Mouse (Mus musculus) intestine, postnatal 0 days (tissue): ENCODE measurements around the gene Dnajb4. TPM values are rescaled to one million over a fixed set of nuclear protein-coding genes. Genes with fewer than 3 reads are reported as not detected.
A peak's percentile ranks its signal among the peaks of the same experiment; 100 is the strongest.

Experiments used
- ATAC-seq: fragments of 200-750 bp; cut with Nextera tagmentation; 2 replicates; pipeline ENCODE4 v1.8.0; 2017; ENCODE audit warnings: mild to moderate bottlenecking, moderate TSS enrichment, moderate library complexity
- H3K27ac ChIP-seq: fragments of 300-500 bp; sonication (generic); 2 replicates; pipeline ENCODE4 v1.5.1; 2014; ENCODE audit warnings: mild to moderate bottlenecking, low read depth, low read length, moderate library complexity
- H3K27me3 ChIP-seq: fragments of 300-500 bp; sonication (generic); replicated peaks from 2 replicates; pipeline ENCODE4 v1.6.1; 2014; ENCODE audit warnings: low read length, mixed read lengths; ENCODE audit not compliant: control insufficient read depth, insufficient read depth
- H3K36me3 ChIP-seq: fragments of 300-500 bp; sonication (generic); 2 replicates; pipeline ENCODE4 v1.6.1; 2014; ENCODE audit warnings: mild to moderate bottlenecking, moderate library complexity; ENCODE audit not compliant: control insufficient read depth, insufficient read depth
- H3K4me1 ChIP-seq: fragments of 300-500 bp; sonication (generic); replicated peaks from 2 replicates; pipeline ENCODE4 v1.6.1; 2014; ENCODE audit warnings: antibody characterized with exemption, low read length, mixed read lengths; ENCODE audit not compliant: control insufficient read depth, insufficient read depth
- H3K4me2 ChIP-seq: fragments of 300-500 bp; sonication (generic); replicated peaks from 2 replicates; pipeline ENCODE4 v1.6.1; 2014; ENCODE audit warnings: low read depth, mild to moderate bottlenecking, moderate library complexity
- H3K4me3 ChIP-seq: fragments of 300-500 bp; sonication (generic); 2 replicates; pipeline ENCODE4 v1.5.1; 2014; ENCODE audit warnings: low read depth, low read length
- H3K9ac ChIP-seq: fragments of 300-500 bp; sonication (generic); 2 replicates; pipeline ENCODE4 v1.6.1; 2014; ENCODE audit warnings: mild to moderate bottlenecking, low read depth, low read length
- H3K9me3 ChIP-seq: fragments of 300-500 bp; sonication (generic); 2 replicates; pipeline ENCODE4 v1.6.1; 2016; ENCODE audit warnings: mixed run types; ENCODE audit not compliant: control insufficient read depth
- CTCF ChIP-seq: sonication (generic); IDR thresholded peaks from 2 replicates; pipeline ENCODE4 v1.5.1; 2016; ENCODE audit warnings: low read depth, mild to moderate bottlenecking, control low read depth, antibody characterized with exemption, moderate library complexity
- WGBS: fragments of 180-500 bp; shearing (Covaris S2); extraction: QIAGEN DNeasy Blood & Tissue Kit; methylation state at CpG from one replicate; pipeline ENCODE4 v1.1.7; 2014; 5-methylcytosine and 5-hydroxymethylcytosine counted together
- polyA plus RNA-seq: library from polyadenylated mRNA; unstranded; fragments of >200 nt; fragmentation: Nextera tagmentation; extraction: Ambion mirVana; gene quantifications from 2 replicates; pipeline ENCODE4 v1.2.1, GENCODE M21; 2015

Dnajb4 gene
- polyA plus RNA-seq, 1 experiment from 2014 or later, result 17.9 TPM

DNA sequence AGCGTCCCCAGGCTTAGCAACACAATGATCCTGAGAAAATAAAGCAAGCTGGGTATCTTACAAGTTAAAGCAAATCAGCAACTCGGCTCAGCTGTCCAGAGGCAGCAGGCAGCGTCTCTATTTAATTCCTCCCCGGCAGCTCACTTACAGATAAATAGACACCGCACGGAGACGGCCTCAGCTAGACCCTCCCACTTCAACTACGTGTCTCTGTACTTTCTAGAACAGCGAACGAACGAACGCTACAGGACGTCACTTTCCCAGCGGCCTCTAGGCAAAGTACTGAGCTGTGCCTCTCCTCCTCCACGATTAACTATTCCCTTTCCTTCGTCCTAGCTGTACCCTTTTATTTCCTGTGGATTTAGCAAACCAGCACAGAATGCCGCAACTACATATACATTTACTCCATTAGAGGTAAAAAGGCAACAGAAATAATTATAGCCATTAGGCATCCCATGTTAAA is 16.4 kb downstream of the Dnajb4 start:
- no peaks in the 10 kb centered on the region for H3K36me3 ChIP-seq
- H3K27ac ChIP-seq, result peak overlapping the region; percentile 77
- H3K4me2 ChIP-seq, result peak overlapping the region; percentile 66
- TF ChIP-seq CTCF, result peak; percentile 39; the same call in 1 of the 2 replicates
- peak; percentile 94 for ATAC-seq
- H3K4me3 ChIP-seq, result peak overlapping the region; percentile 64
- no peaks in the 10 kb centered on the region for H3K9me3 ChIP-seq
- no peaks in the 10 kb centered on the region for H3K4me1 ChIP-seq
- peak overlapping the region; percentile 54 for H3K9ac ChIP-seq
- WGBS, result under 1% methylated on average over 17 of the region's 17 CpGs
- no peaks in the 10 kb centered on the region for H3K27me3 ChIP-seq

DNA sequence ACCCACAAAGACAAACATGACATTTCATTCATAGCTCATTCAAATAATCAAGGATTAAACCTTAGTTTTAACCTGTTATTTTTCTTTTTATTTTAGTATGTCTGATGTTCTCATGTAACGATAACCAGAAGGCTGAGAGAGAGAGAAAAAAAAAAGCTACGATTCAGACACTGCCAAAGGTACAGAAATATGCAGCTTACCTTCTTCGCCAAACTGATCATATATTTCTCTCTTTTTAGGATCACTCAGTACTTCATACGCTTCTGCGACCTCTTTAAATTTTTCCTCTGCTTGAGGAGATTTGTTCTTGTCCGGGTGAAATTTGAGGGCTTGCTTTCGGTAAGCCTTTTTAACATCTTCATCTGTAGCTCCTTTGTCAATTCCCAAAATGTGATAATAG is 16.9 kb downstream of the Dnajb4 start:
- under 1% methylated on average over 7 of the region's 7 CpGs for WGBS
- H3K4me3 ChIP-seq, result peak overlapping the region; percentile 64
- ATAC-seq, result no peak

DNA sequence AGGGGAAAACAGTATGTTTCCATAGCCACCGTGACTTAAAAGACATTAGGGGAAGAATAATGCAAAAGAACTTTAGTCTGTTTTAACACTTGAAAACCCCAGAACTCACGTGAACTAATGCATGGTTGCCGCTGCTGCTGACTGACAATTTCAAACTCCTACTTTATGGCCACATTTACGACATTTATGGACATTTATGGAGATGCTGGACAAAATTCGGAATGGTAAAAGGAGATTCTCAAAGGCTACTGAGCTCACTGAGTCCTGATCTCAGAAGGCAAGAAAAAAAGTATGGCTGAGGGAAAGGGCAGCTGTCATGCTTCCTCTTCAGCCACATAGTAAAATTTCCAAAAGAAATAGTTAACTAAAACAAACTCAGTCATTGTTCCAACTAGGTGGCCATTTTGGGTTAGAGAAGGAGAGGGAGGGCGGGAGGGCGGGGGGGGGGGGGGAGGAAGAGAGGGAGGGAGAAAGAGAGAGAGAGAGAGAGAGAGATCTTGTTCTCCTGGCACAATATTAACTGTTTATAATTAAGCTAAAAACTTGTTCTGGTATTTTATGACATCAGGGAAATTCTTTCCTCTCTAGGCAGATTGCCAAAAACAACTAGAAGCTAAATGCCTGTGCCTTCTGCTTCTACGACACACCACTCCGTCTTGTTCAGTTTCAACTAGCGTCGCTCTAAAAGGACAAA is 17.7 kb downstream of the Dnajb4 start:
- peak overlapping the region; percentile 66 for H3K4me2 ChIP-seq
- H3K9me3 ChIP-seq, result no peaks in the 10 kb centered on the region
- no peaks in the 10 kb centered on the region for H3K27me3 ChIP-seq
- H3K4me1 ChIP-seq, result no peaks in the 10 kb centered on the region
- no peaks in the 10 kb centered on the region for H3K36me3 ChIP-seq
- H3K9ac ChIP-seq, result peak overlapping the region; percentile 45
- no peak for TF ChIP-seq CTCF
- 6% methylated on average over 9 of the region's 11 CpGs for WGBS
- H3K27ac ChIP-seq, result peak overlapping the region; percentile 55
- ATAC-seq, result 0 out of 2 replicates have a peak, but pooled peaks have one; percentile 41
- H3K4me3 ChIP-seq, result peak overlapping the region; percentile 47

More for the DNA sequence above, 16.9 kb downstream of the Dnajb4 start:
- Histone ChIP-seq H3K27ac (peak overlapping the region; percentile 77), H3K9ac (peak overlapping the region; percentile 54), H3K4me1 (no peaks in the 10 kb centered on the region), H3K27me3 (no peaks in the 10 kb centered on the region), H3K4me2 (peak overlapping the region; percentile 66), H3K36me3 (no peaks in the 10 kb centered on the region), H3K9me3 (no peaks in the 10 kb centered on the region)
- no peak for TF ChIP-seq CTCF

DNA sequence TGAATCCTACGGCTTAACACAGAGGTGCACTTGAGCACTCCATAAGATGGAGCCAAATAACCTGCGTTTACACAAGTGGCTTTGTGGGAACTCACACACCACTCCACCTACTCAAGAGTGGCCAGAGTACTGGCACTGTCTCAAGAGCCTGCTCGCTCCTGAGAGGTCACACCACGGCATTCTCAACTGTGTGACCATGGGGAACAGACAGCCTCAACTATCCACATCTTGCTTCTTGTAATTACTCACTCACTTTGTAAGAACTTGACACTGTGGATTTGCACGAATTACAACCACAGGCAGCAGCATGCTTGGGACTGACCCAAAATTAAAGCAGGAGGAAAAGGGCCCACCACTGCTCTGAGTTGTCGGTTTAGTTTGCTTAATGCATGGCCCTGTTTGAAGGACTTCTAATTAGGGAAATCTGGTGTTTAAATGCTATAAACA is 18.3 kb downstream of the Dnajb4 start:
- Histone ChIP-seq H3K4me2 (peak overlapping the region; percentile 66), H3K27me3 (no peaks in the 10 kb centered on the region), H3K27ac (peak overlapping the region; percentile 55), H3K9me3 (no peaks in the 10 kb centered on the region), H3K36me3 (no peaks in the 10 kb centered on the region), H3K4me1 (no peaks in the 10 kb centered on the region), H3K4me3 (peak overlapping the region; percentile 47), H3K9ac (peak overlapping the region; percentile 45; the same call in 1 of the 2 replicates)
- ATAC-seq, result no peak
- TF ChIP-seq CTCF, result peak; percentile 31; the same call in 1 of the 2 replicates
- WGBS, result 11% methylated on average over 6 of the region's 6 CpGs

DNA sequence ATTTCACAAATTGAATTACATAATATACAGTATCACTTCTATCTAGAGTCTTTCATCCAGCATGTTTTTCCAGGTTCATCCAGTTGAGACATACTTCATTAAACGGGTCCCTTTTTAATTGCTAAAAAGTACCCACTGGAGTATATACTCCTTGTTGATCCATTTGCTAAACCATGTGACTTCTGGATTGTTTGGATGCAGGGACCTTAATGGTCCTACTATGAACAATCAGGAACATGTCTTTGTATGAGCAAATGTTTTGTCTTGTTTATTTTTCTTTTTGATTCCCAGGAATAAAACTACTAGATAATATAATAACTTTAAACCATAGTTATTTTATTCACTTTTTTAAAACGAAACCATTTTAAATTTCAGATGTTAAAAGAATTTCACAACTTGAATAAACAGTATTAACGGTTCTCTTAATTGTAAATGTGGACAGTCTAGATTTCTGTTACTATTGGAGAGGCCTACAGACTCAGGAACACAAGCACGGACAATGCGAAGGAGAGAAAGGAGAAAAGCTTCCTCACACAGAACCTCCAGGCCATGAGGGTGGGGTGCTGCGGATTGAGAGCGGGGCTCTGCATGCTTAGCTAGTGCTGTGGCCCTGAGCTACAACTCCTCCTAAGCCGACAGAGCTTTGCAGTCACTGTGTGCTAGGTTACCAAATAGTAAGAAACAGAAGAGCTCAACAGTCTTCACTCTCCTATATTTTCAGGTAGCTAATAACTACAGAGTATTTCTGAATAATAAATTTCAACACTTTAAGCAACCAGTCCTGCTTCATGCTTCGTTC is 19.2 kb downstream of the Dnajb4 start:
- H3K27me3 ChIP-seq, result no peaks in the 10 kb centered on the region
- no peak for TF ChIP-seq CTCF
- 0 out of 2 replicates have a peak, but pooled peaks cover 7% of the 10 kb centered on the region for H3K36me3 ChIP-seq
- no peak overlapping the region for H3K9ac ChIP-seq
- no peaks in the 10 kb centered on the region for H3K9me3 ChIP-seq
- ATAC-seq, result no peak
- 62% methylated on average over 9 of the region's 9 CpGs for WGBS
- peak overlapping the region; percentile 54 for H3K4me2 ChIP-seq
- H3K27ac ChIP-seq, result no peak overlapping the region
- H3K4me3 ChIP-seq, result peak overlapping the region; percentile 47
- no peaks in the 10 kb centered on the region for H3K4me1 ChIP-seq

DNA sequence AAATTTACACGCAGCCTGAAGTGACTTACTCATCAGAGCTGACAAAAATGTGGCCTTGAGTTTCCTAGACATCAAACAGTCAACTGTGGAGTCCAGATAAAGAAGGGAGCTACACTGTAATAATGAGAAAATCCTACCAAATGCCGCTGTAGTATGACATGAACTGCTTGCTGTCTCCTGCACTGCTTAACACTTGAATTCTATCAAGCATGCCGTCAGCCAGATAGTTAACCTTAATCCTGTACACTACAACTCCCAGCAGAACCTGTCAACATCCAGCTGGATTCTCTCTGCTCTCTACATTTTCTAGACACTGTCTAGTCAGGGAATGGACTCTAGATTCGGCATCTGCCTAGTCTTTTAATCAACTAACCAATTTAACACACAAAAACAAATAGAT is 20.8 kb downstream of the Dnajb4 start:
- no peak for TF ChIP-seq CTCF
- WGBS, result 53% methylated on average over 4 of the region's 4 CpGs
- H3K9me3 ChIP-seq, result no peaks in the 10 kb centered on the region
- H3K4me3 ChIP-seq, result no peak overlapping the region
- H3K4me1 ChIP-seq, result no peaks in the 10 kb centered on the region
- H3K4me2 ChIP-seq, result peak overlapping the region; percentile 30; the same call in 1 of the 2 replicates
- peaks cover 18% of the 10 kb centered on the region for H3K36me3 ChIP-seq
- H3K9ac ChIP-seq, result no peak overlapping the region
- H3K27me3 ChIP-seq, result no peaks in the 10 kb centered on the region
- no peak for ATAC-seq
- H3K27ac ChIP-seq, result no peak overlapping the region
